Mouse (Mus musculus): ENCODE measurements around the gene Pip5k1c. TPM values are rescaled to one million over a fixed set of nuclear protein-coding genes. Genes with fewer than 3 reads are reported as not detected.

The Pip5k1c gene
- total RNA-seq, 1 experiment from 2014 or later = 36.8 TPM

- ATAC-seq (replicated peaks; ENCODE audit: low read depth, poor library complexity, severe bottlenecking) = no peak
These were observed 50.1 kb downstream of the Pip5k1c start, which contains the start of gene Gipc3 for GRCm38 (mm10) chr10:81342686-81343505. TSS of gene Gipc3 (minus strand) at chr10:81343266.

- ATAC-seq (replicated peaks; ENCODE audit: low read depth, poor library complexity, severe bottlenecking) = no peak
These were observed 51.8 kb downstream of the Pip5k1c start for GRCm38 (mm10) chr10:81344421-81345161.

GRCm38 (mm10) chr10:81345162-81345534, 52.4 kb downstream of the Pip5k1c start:
- no peak for ATAC-seq (replicated peaks; ENCODE audit: low read depth, poor library complexity, severe bottlenecking)

GRCm38 (mm10) chr10:81346453-81347067, 53.8 kb downstream of the Pip5k1c start:
- ATAC-seq (replicated peaks; ENCODE audit: low read depth, poor library complexity, severe bottlenecking) = peak; percentile 62

GRCm38 (mm10) chr10:81349146-81349545, 56.4 kb downstream of the Pip5k1c start:
- ATAC-seq (replicated peaks; ENCODE audit: low read depth, poor library complexity, severe bottlenecking) = peak; percentile 26

- no peak for ATAC-seq (replicated peaks; ENCODE audit: low read depth, poor library complexity, severe bottlenecking)
These were observed 57.2 kb downstream of the Pip5k1c start for GRCm38 (mm10) chr10:81349961-81350350.

- peak; percentile 86 for ATAC-seq (replicated peaks; ENCODE audit: low read depth, poor library complexity, severe bottlenecking)
These were observed 57.7 kb downstream of the Pip5k1c start, which contains the start of gene Hmg20b for GRCm38 (mm10) chr10:81350351-81351063. TSS of gene Hmg20b (minus strand) at chr10:81350480.

- 0 out of 2 replicates have a peak, but pooled peaks have one; percentile 8 for ATAC-seq (replicated peaks; ENCODE audit: low read depth, poor library complexity, severe bottlenecking)
These were observed 59.0 kb downstream of the Pip5k1c start for GRCm38 (mm10) chr10:81351678-81352291.

- no peak for ATAC-seq (replicated peaks; ENCODE audit: low read depth, poor library complexity, severe bottlenecking)
These were observed 62.1 kb downstream of the Pip5k1c start for GRCm38 (mm10) chr10:81354738-81355477.

- no peak for ATAC-seq (replicated peaks; ENCODE audit: low read depth, poor library complexity, severe bottlenecking)
These were observed 62.8 kb downstream of the Pip5k1c start for GRCm38 (mm10) chr10:81355533-81355932.

- peak; percentile 62 for ATAC-seq (replicated peaks; ENCODE audit: low read depth, poor library complexity, severe bottlenecking)
These were observed 63.7 kb downstream of the Pip5k1c start for GRCm38 (mm10) chr10:81356352-81356990.

- peak; percentile 63 for ATAC-seq (replicated peaks; ENCODE audit: low read depth, poor library complexity, severe bottlenecking)
These were observed 64.5 kb downstream of the Pip5k1c start, which contains the start of gene Mfsd12 for GRCm38 (mm10) chr10:81356991-81357844. TSS of gene Mfsd12 (plus strand) at chr10:81357491.

GRCm38 (mm10) chr10:81358209-81358608, 65.4 kb downstream of the Pip5k1c start:
- no peak for ATAC-seq (replicated peaks; ENCODE audit: low read depth, poor library complexity, severe bottlenecking)

- ATAC-seq (replicated peaks; ENCODE audit: low read depth, poor library complexity, severe bottlenecking) = peak; percentile 50
These were observed 66.1 kb downstream of the Pip5k1c start for GRCm38 (mm10) chr10:81358841-81359240.

GRCm38 (mm10) chr10:81360721-81361120, 68.0 kb downstream of the Pip5k1c start:
- ATAC-seq (replicated peaks; ENCODE audit: low read depth, poor library complexity, severe bottlenecking) = no peak

- no peak for ATAC-seq (replicated peaks; ENCODE audit: low read depth, poor library complexity, severe bottlenecking)
These were observed 69.7 kb downstream of the Pip5k1c start for GRCm38 (mm10) chr10:81362336-81362949.
